Mouse (Mus musculus) kidney, embryonic 15.5 days (tissue): ENCODE results near the gene Dclk3. TPM values are rescaled to one million over a fixed set of nuclear protein-coding genes. Genes with fewer than 3 reads are reported as not detected.
A peak's percentile ranks its signal among the peaks of the same experiment; 100 is the strongest.

Experiments
- ATAC-seq: fragments of 200-750 bp; cut with Nextera tagmentation; replicated peaks from 2 replicates; pipeline ENCODE4 v1.8.0; 2017; ENCODE audit warnings: moderate TSS enrichment; ENCODE audit not compliant: low FRiP score
- H3K27ac ChIP-seq: fragments of 300-500 bp; sonication (generic); 2 replicates; pipeline ENCODE4 v1.5.1; 2015; ENCODE audit warnings: mild to moderate bottlenecking, inconsistent platforms
- H3K27me3 ChIP-seq: fragments of 300-500 bp; sonication (generic); 2 replicates; pipeline ENCODE4 v1.6.1; 2015; ENCODE audit warnings: inconsistent platforms
- H3K36me3 ChIP-seq: fragments of 300-500 bp; sonication (generic); 2 replicates; pipeline ENCODE4 v1.6.1; 2015; ENCODE audit warnings: inconsistent platforms
- H3K4me1 ChIP-seq: fragments of 300-500 bp; sonication (generic); 2 replicates; pipeline ENCODE4 v1.6.1; 2015; ENCODE audit warnings: inconsistent platforms
- H3K4me2 ChIP-seq: fragments of 300-500 bp; sonication (generic); 2 replicates; pipeline ENCODE4 v1.6.1; 2015; ENCODE audit warnings: moderate library complexity, mild to moderate bottlenecking, inconsistent platforms
- H3K4me3 ChIP-seq: fragments of 300-500 bp; sonication (generic); replicated peaks from 2 replicates; pipeline ENCODE4 v1.5.1; 2015; ENCODE audit warnings: mild to moderate bottlenecking, inconsistent platforms
- H3K9ac ChIP-seq: fragments of 300-500 bp; sonication (generic); 2 replicates; pipeline ENCODE4 v1.6.1; 2015; ENCODE audit warnings: mild to moderate bottlenecking, inconsistent platforms
- H3K9me3 ChIP-seq: fragments of 300-500 bp; sonication (generic); replicated peaks from 2 replicates; pipeline ENCODE4 v1.6.1; 2016; ENCODE audit warnings: inconsistent platforms
- WGBS: fragments of 180-500 bp; shearing (Covaris S2); methylation state at CpG from one replicate; pipeline ENCODE4 v1.1.7; 2015; ENCODE audit warnings: mixed read lengths; 5-methylcytosine and 5-hydroxymethylcytosine counted together
- polyA plus RNA-seq: library from polyadenylated mRNA; unstranded; fragments of >200 nt; fragmentation: Nextera tagmentation; extraction: Ambion mirVana; gene quantifications from 2 replicates; pipeline ENCODE4 v1.2.1, GENCODE M21; 2015

The Dclk3 gene
- polyA plus RNA-seq, 1 experiment from 2014 or later: 3.2 TPM

- no peaks in the 10 kb centered on the region for H3K27me3 ChIP-seq
- no peak for ATAC-seq
- H3K9ac ChIP-seq: no peak overlapping the region
- WGBS: 81% methylated on average over 2 of the region's 2 CpGs
- H3K4me1 ChIP-seq: no peaks in the 10 kb centered on the region
- H3K36me3 ChIP-seq: no peaks in the 10 kb centered on the region
- no peak overlapping the region for H3K4me3 ChIP-seq
- H3K4me2 ChIP-seq: no peak overlapping the region
- H3K27ac ChIP-seq: no peak overlapping the region
- H3K9me3 ChIP-seq: no peaks in the 10 kb centered on the region
Measured at GRCm38 (mm10) chr9:111446204-111446603, 7.3 kb downstream of the Dclk3 start.

GRCm38 (mm10) chr9:111448976-111449375, 10.1 kb downstream of the Dclk3 start:
- H3K4me3 ChIP-seq: no peak overlapping the region
- 0 out of 2 replicates have a peak, but pooled peaks have one; percentile 25 for ATAC-seq
- H3K36me3 ChIP-seq: no peaks in the 10 kb centered on the region
- WGBS: 68% methylated on average over 2 of the region's 2 CpGs
- H3K9ac ChIP-seq: no peak overlapping the region
- H3K27me3 ChIP-seq: no peaks in the 10 kb centered on the region
- H3K4me1 ChIP-seq: no peaks in the 10 kb centered on the region
- H3K4me2 ChIP-seq: no peak overlapping the region
- H3K9me3 ChIP-seq: no peaks in the 10 kb centered on the region
- no peak overlapping the region for H3K27ac ChIP-seq

- no peak overlapping the region for H3K4me2 ChIP-seq
- H3K9ac ChIP-seq: no peak overlapping the region
- H3K4me3 ChIP-seq: no peak overlapping the region
- no peaks in the 10 kb centered on the region for H3K4me1 ChIP-seq
- no peak overlapping the region for H3K27ac ChIP-seq
- H3K36me3 ChIP-seq: no peaks in the 10 kb centered on the region
- no peak for ATAC-seq
- 71% methylated on average over 5 of the region's 5 CpGs for WGBS
- no peaks in the 10 kb centered on the region for H3K9me3 ChIP-seq
- no peaks in the 10 kb centered on the region for H3K27me3 ChIP-seq
Measured at GRCm38 (mm10) chr9:111449880-111450279, 11.0 kb downstream of the Dclk3 start.

- Histone ChIP-seq H3K4me1 (no peaks in the 10 kb centered on the region), H3K4me3 (no peak overlapping the region), H3K36me3 (no peaks in the 10 kb centered on the region), H3K4me2 (no peak overlapping the region), H3K9ac (no peak overlapping the region), H3K9me3 (no peaks in the 10 kb centered on the region), H3K27ac (no peak overlapping the region), H3K27me3 (no peaks in the 10 kb centered on the region)
- no peak for ATAC-seq
- WGBS: 80% methylated on average over 12 of the region's 12 CpGs
Measured at GRCm38 (mm10) chr9:111450853-111451404, 12.0 kb downstream of the Dclk3 start.

- no peak for ATAC-seq
- H3K36me3 ChIP-seq: no peaks in the 10 kb centered on the region
Measured at GRCm38 (mm10) chr9:111453895-111454294, 15.0 kb downstream of the Dclk3 start.

GRCm38 (mm10) chr9:111457176-111457935, 18.5 kb downstream of the Dclk3 start:
- ATAC-seq: no peak

More at GRCm38 (mm10) chr9:111453895-111454294, 15.0 kb downstream of the Dclk3 start:
- 60% methylated on average over 3 of the region's 3 CpGs for WGBS
- Histone ChIP-seq H3K9me3 (no peaks in the 10 kb centered on the region), H3K9ac (no peak overlapping the region), H3K27ac (no peak overlapping the region), H3K4me2 (no peak overlapping the region), H3K27me3 (no peaks in the 10 kb centered on the region), H3K4me3 (no peak overlapping the region), H3K4me1 (no peaks in the 10 kb centered on the region)

GRCm38 (mm10) chr9:111457936-111458310, 19.0 kb downstream of the Dclk3 start:
- Histone ChIP-seq H3K4me2 (no peak overlapping the region), H3K4me3 (no peak overlapping the region), H3K27me3 (no peaks in the 10 kb centered on the region), H3K4me1 (peaks cover 22% of the 10 kb centered on the region), H3K9me3 (no peaks in the 10 kb centered on the region), H3K36me3 (no peaks in the 10 kb centered on the region), H3K27ac (no peak overlapping the region), H3K9ac (no peak overlapping the region)
- ATAC-seq: no peak
- 80% methylated on average over 4 of the region's 4 CpGs for WGBS

More at GRCm38 (mm10) chr9:111457176-111457935, 18.5 kb downstream of the Dclk3 start:
- no peak overlapping the region for H3K4me3 ChIP-seq
- H3K27me3 ChIP-seq: no peaks in the 10 kb centered on the region
- no peak overlapping the region for H3K9ac ChIP-seq
- H3K4me2 ChIP-seq: no peak overlapping the region
- WGBS: 85% methylated on average over 10 of the region's 10 CpGs
- H3K9me3 ChIP-seq: no peaks in the 10 kb centered on the region
- no peak overlapping the region for H3K27ac ChIP-seq
- peaks cover 18% of the 10 kb centered on the region for H3K4me1 ChIP-seq
- H3K36me3 ChIP-seq: no peaks in the 10 kb centered on the region

- no peak for ATAC-seq
- H3K9ac ChIP-seq: no peak overlapping the region
- no peaks in the 10 kb centered on the region for H3K27me3 ChIP-seq
- no peaks in the 10 kb centered on the region for H3K36me3 ChIP-seq
- no peak overlapping the region for H3K4me2 ChIP-seq
- no peak overlapping the region for H3K4me3 ChIP-seq
- H3K27ac ChIP-seq: peak overlapping the region; percentile 66
- H3K4me1 ChIP-seq: peaks cover 22% of the 10 kb centered on the region
- no peaks in the 10 kb centered on the region for H3K9me3 ChIP-seq
- 58% methylated on average over 8 of the region's 8 CpGs for WGBS
Measured at GRCm38 (mm10) chr9:111459466-111459865, 20.6 kb downstream of the Dclk3 start.

- Histone ChIP-seq H3K36me3 (no peaks in the 10 kb centered on the region), H3K9ac (no peak overlapping the region), H3K27ac (peak overlapping the region; percentile 66), H3K4me3 (no peak overlapping the region), H3K4me1 (peaks cover 22% of the 10 kb centered on the region), H3K27me3 (no peaks in the 10 kb centered on the region), H3K9me3 (no peaks in the 10 kb centered on the region), H3K4me2 (no peak overlapping the region)
- 25% methylated on average over 6 of the region's 6 CpGs for WGBS
- peak; percentile 94 for ATAC-seq
Measured at GRCm38 (mm10) chr9:111460201-111460814, 21.4 kb downstream of the Dclk3 start.

- Histone ChIP-seq H3K4me2 (no peak overlapping the region), H3K4me1 (peaks cover 22% of the 10 kb centered on the region), H3K27ac (peak overlapping the region; percentile 88), H3K36me3 (no peaks in the 10 kb centered on the region), H3K27me3 (no peaks in the 10 kb centered on the region), H3K4me3 (no peak overlapping the region), H3K9ac (no peak overlapping the region), H3K9me3 (no peaks in the 10 kb centered on the region)
- WGBS: 77% methylated on average over 10 of the region's 10 CpGs
- peak; percentile 74 for ATAC-seq
Measured at GRCm38 (mm10) chr9:111461415-111462103, 22.7 kb downstream of the Dclk3 start.

GRCm38 (mm10) chr9:111465666-111466065, 26.8 kb downstream of the Dclk3 start:
- no peaks in the 10 kb centered on the region for H3K9me3 ChIP-seq
- no peaks in the 10 kb centered on the region for H3K27me3 ChIP-seq
- H3K4me1 ChIP-seq: peaks cover 8% of the 10 kb centered on the region
- no peak overlapping the region for H3K4me2 ChIP-seq
- WGBS: 93% methylated on average over 6 of the region's 6 CpGs
- no peak for ATAC-seq
- no peaks in the 10 kb centered on the region for H3K36me3 ChIP-seq
- H3K9ac ChIP-seq: no peak overlapping the region
- no peak overlapping the region for H3K27ac ChIP-seq
- no peak overlapping the region for H3K4me3 ChIP-seq
